Mouse (Mus musculus) right cerebral cortex, adult 18-20 months (tissue): Measurements from ENCODE around the gene Agmo.
A peak's percentile ranks its signal among the peaks of the same experiment; 100 is the strongest.

Experiments used
- DNase-seq: peaks from one replicate; pipeline ENCODE4 v3.0.0; 2022; ENCODE audit warnings: mixed read lengths

Agmo gene

GRCm38 (mm10) chr12:37442486-37443013 lies 201.1 kb downstream of the Agmo start:
- no peak for DNase-seq

DNA sequence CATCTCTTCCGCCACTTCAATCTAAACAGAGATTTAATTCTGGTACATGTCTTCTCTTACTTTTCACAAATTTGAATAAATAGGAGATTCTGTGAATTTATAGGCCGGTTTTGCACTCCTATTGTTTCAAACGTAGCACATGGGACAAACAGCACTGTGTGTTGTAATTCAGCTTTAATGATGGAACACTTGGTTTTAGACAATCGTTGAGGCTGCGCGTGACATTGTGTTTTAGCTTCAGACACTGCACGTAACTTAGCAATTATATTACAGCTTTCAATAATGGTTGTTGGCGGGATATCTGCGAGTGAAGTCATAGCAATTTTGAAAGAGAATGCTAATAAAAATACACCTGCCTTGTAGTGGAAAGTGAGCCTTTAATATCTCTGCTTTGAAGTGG lies 203.8 kb downstream of the Agmo start:
- DNase-seq = no peak

GRCm38 (mm10) chr12:37449597-37449996 lies 208.2 kb downstream of the Agmo start:
- DNase-seq = no peak

DNA sequence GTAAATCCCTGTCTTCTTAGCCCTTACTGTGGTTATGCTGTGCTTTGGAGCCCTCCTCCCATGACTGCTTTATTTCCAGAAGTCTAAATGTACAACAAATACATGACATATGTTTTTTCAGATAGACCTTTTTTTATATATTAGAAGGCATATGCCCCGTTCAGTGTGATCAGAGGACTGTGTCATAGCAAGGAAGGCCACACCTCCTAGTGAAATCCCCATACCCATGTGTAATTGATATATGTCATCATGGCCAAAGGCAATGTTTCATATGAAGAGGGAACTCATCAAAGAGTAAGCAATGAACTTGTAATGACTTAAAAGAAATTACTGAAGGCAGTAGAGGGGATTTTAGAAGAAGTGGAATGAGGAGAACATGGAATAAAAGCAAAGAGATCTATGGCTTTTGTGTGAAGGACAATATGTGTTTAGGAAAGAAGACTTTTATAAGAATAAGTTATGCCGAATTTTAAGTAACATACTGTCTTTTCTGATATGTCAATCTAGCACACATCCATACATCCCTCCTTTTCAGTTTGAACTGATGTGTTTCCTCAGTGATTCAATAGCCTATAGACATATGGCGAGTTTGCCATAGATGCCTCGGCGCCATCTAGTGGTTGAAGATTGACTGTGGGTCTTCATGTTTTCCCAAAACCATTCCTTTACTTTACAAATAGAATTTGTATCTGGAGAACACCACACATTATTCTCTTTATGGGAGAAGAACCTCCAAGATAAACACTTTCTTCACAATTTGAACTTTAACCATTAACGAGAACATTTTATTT lies 209.1 kb downstream of the Agmo start:
- DNase-seq = peak; percentile 67

- no peak for DNase-seq
Observed at GRCm38 (mm10) chr12:37471631-37472030, 230.2 kb downstream of the Agmo start.

DNA sequence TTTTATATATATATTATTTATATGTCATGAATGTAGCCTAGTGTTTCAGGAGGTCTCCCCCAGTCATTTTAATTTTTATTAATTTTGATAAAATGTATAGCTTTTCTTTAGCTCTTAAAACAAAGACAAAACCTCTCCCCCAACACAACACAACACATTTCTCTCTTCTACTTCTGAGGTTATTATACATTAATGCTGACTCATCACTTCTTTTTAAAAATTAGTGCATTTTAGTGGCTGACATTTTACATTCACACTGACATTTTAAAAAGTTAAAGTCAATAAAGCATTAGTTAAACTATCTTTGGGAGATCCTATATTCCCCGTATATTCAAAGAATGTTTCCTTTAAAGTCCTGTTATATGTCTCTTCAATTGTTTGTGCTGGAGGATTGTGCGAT lies 235.4 kb downstream of the Agmo start:
- no peak for DNase-seq

DNA sequence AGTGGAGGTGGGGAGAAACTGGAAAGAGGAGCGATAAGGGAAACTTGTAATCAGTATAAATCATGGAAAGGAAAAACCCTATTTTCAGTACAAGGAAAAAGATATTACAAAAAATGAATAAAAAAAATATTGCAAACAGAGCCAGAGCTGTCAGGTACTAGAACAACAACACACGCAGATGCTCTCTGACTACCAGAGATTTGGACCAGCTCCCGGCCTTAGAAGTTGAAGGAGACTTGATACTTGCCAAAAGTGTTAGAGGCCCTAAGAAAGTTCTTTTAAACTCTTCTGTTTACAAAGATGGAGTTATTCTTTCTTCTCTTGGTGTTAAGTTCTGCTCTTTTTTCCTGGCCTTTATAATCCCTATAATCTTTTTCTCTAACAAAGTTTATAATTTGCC lies 246.6 kb downstream of the Agmo start:
- DNase-seq = no peak

GRCm38 (mm10) chr12:37498871-37499270 lies 257.4 kb downstream of the Agmo start:
- no peak for DNase-seq

GRCm38 (mm10) chr12:37507406-37507805 lies 266.0 kb downstream of the Agmo start:
- no peak for DNase-seq

GRCm38 (mm10) chr12:37507826-37508225 lies 266.4 kb downstream of the Agmo start:
- no peak for DNase-seq

GRCm38 (mm10) chr12:37521772-37522171 lies 280.3 kb downstream of the Agmo start:
- peak; percentile 50 for DNase-seq

DNA sequence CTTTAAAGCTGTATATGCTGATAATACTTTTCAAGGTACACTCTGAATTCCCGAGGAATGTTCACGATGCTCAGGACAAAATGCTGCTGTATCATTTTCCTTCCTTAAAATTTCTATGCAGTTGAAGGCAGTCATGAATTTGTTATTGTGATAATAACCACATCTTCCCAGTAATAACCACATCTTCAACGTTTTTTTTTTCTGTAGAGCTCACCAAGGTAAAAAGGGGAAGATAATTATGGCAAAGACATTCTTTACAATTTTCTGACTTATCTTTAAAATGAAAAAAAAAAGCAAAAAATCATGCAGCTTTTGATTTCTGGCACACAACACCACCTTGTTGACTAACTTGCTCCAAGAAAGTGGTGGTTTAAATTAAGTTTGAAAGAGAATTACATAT lies 283.2 kb downstream of the Agmo start:
- no peak for DNase-seq

DNA sequence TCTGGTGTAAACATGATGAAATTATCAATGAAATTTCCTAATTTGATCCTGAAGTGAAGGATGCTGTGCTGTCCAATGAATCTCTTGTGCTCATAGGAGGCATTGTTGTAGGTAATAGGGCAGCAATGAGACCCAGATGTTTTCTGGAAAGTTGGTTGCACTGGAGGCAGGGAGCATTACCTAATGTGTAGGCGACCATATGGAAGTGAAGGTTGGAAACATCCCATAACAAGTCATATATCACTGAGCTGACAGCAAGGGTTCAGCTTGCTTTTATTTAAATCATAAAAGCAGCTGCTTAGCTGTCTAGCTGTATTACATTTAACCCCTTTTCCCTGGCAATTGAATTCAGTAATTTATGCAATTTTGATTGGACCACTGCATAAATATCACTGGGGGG lies 299.6 kb downstream of the Agmo start:
- no peak for DNase-seq

- DNase-seq = no peak
Observed at GRCm38 (mm10) chr12:37558284-37558683, 316.8 kb downstream of the Agmo start.

GRCm38 (mm10) chr12:37565882-37566596 lies 324.6 kb downstream of the Agmo start:
- DNase-seq = no peak

GRCm38 (mm10) chr12:37571922-37572321 lies 330.5 kb downstream of the Agmo start:
- no peak for DNase-seq

- DNase-seq = no peak
Observed at GRCm38 (mm10) chr12:37582777-37583176, 341.3 kb downstream of the Agmo start.

GRCm38 (mm10) chr12:37592853-37593252 lies 351.4 kb downstream of the Agmo start:
- no peak for DNase-seq

DNA sequence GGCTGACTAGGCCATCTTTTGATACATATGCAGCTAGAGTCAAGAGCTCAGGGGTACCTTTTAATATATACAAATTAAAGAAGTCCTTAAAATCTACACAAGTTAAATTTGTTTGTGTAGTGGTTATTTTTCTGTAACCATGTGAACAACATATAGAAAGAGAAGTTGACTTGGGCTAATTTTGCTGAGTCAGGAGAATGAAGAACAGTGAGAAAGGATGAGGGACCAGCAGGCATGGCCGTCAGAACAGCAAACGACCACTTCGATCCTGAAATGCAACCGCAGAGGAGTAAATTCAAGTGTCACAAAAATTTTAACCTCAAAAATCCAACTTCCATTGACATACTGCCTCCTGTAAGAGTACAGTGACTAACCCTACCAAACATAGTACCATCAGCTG lies 371.4 kb downstream of the Agmo start:
- DNase-seq = no peak

DNA sequence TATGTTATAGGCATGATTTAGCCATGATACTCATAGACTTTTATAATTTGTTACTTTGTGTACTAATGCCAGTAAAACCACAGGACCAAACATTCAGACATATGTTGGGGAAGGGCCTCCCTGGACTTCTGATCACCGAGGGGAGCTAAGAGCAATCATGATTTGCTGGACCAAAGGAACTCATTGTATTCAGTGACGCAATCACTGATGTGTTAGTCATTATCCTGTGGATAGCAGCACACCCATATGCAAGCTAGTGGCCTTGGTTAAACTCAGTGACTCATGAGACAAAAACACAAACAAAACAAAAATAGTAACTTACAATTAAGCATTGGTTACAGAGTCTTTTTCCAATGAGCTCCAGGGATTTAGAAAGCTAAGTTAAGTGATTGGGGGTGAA lies 373.3 kb downstream of the Agmo start:
- DNase-seq = no peak

- DNase-seq = no peak
Observed at GRCm38 (mm10) chr12:37624078-37624477, 382.6 kb downstream of the Agmo start.
